Mouse (Mus musculus) thymus, postnatal 10 days (tissue): ENCODE data around the gene Gm10061.
"Not testable (repeated sequence)": the region's sequence is repeated elsewhere in the genome, so short reads cannot be mapped to it uniquely, and the experiment has no call there.

ENCODE experiments used
- DNase-seq, 2 experiments: peaks; one replicate each; pipeline ENCODE4 v3.0.0; 2021; ENCODE audit warnings: low spot score in 2 of 2

Gm10061 gene

GRCm38 (mm10) chr16:89150786-89151185 lies at the start of gene Gm10061:
TSS of gene Gm10061 (plus strand) at chr16:89151086.
- no peak for DNase-seq

- no peak for DNase-seq
These were observed 10.3 kb upstream of the Gm10061 start, which contains the start of gene Gm6358 for GRCm38 (mm10) chr16:89140551-89140950. TSS of gene Gm6358 (plus strand) at chr16:89140851.

- no peak for DNase-seq
These were observed 6.8 kb downstream of the Gm10061 start, which contains the start of gene Gm9789 for GRCm38 (mm10) chr16:89157652-89158051. TSS of gene Gm9789 (plus strand) at chr16:89157952.

GRCm38 (mm10) chr16:89169190-89169589 lies 18.3 kb downstream of the Gm10061 start, which contains the start of gene Gm7735:
TSS of gene Gm7735 (plus strand) at chr16:89169490.
- DNase-seq = not testable (repeated sequence)

GRCm38 (mm10) chr16:89174435-89174834 lies 23.5 kb downstream of the Gm10061 start, which contains the start of gene 1110057P08Rik:
TSS of gene 1110057P08Rik (plus strand) at chr16:89174735.
- DNase-seq = no peak

GRCm38 (mm10) chr16:89188621-89189020 lies 37.7 kb downstream of the Gm10061 start:
- DNase-seq = no peak
